Mouse (Mus musculus) kidney, adult 2 months (tissue): ENCODE measurements at regions not wholly inside any gene's neighbourhood (a gene's known extent, or its start where the extent isn't known, plus 50 kb on each side); places are given as distances from the start of the nearest gene placed in this dataset.
"Not testable (repeated sequence)": the region's sequence is repeated elsewhere in the genome, so short reads cannot be mapped to it uniquely, and the experiment has no call there.

Experiments
- DNase-seq: peaks from one replicate; pipeline ENCODE4 v3.0.0; 2021
- H3K27ac ChIP-seq: fragments of 200-500 bp; 2 replicates; pipeline ENCODE4 v1.5.1; 2012; ENCODE audit warnings: low read depth, low read length, control low read depth, inconsistent platforms; ENCODE audit not compliant: insufficient read depth
- H3K27me3 ChIP-seq: fragments of 200-500 bp; replicated peaks from 2 replicates; pipeline ENCODE4 v1.6.1; 2012; ENCODE audit warnings: mild to moderate bottlenecking, moderate library complexity, low read length, inconsistent platforms; ENCODE audit not compliant: control insufficient read depth, insufficient read depth
- H3K36me3 ChIP-seq: fragments of 200-500 bp; 2 replicates; pipeline ENCODE4 v1.6.1; 2012; ENCODE audit warnings: mild to moderate bottlenecking, moderate library complexity, low read length, inconsistent platforms; ENCODE audit not compliant: control insufficient read depth, insufficient read depth
- H3K4me1 ChIP-seq: fragments of 200-500 bp; 2 replicates; pipeline ENCODE4 v1.6.1; 2011; ENCODE audit warnings: low read length; ENCODE audit not compliant: control insufficient read depth, insufficient read depth
- H3K4me3 ChIP-seq: fragments of 200-500 bp; 2 replicates; pipeline ENCODE4 v1.5.1; 2011; ENCODE audit warnings: mild to moderate bottlenecking, low read depth, low read length, control low read depth; ENCODE audit not compliant: insufficient read depth
- CTCF ChIP-seq: fragments of 200-500 bp; conservative IDR thresholded peaks from 2 replicates; pipeline ENCODE4 v1.5.1; 2011; ENCODE audit warnings: low read depth, mild to moderate bottlenecking, control low read depth, low read length, moderate library complexity, mixed read lengths; ENCODE audit not compliant: insufficient read depth, insufficient read length
- POLR2A ChIP-seq: fragments of 200-500 bp; IDR thresholded peaks from one replicate; pipeline ENCODE4 v1.6.1; 2011; ENCODE audit warnings: low read depth, low read length, control low read depth
- WGBS: fragments of 180-500 bp; shearing (Covaris S2); methylation state at CpG from one replicate; pipeline ENCODE4 v1.1.7; 2018; 5-methylcytosine and 5-hydroxymethylcytosine counted together

DNA sequence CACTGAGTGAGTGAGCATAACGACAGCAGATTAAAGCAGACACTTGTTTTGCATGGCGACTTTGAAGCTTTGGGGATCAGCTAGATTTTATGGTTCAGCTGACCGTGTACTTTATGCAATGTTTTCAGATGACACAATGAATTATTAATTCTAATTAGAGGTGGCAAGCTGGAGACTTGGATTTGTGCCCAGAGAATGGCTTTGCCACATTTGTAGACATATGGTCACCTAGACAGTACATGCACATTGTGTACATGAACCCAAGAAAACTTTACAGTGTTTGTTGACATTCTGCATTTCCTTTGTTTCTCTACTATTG lies 57.1 kb upstream of the Tmem229a start:
- H3K27ac ChIP-seq = no peak overlapping the region
- WGBS = 12% methylated on average over 3 of the region's 3 CpGs
- TF ChIP-seq CTCF = no peak
- no peak for TF ChIP-seq POLR2A
- H3K27me3 ChIP-seq = no peaks in the 10 kb centered on the region
- H3K36me3 ChIP-seq = no peaks in the 10 kb centered on the region
- no peak overlapping the region for H3K4me3 ChIP-seq
- no peaks in the 10 kb centered on the region for H3K4me1 ChIP-seq
- peak; percentile 17 for DNase-seq

DNA sequence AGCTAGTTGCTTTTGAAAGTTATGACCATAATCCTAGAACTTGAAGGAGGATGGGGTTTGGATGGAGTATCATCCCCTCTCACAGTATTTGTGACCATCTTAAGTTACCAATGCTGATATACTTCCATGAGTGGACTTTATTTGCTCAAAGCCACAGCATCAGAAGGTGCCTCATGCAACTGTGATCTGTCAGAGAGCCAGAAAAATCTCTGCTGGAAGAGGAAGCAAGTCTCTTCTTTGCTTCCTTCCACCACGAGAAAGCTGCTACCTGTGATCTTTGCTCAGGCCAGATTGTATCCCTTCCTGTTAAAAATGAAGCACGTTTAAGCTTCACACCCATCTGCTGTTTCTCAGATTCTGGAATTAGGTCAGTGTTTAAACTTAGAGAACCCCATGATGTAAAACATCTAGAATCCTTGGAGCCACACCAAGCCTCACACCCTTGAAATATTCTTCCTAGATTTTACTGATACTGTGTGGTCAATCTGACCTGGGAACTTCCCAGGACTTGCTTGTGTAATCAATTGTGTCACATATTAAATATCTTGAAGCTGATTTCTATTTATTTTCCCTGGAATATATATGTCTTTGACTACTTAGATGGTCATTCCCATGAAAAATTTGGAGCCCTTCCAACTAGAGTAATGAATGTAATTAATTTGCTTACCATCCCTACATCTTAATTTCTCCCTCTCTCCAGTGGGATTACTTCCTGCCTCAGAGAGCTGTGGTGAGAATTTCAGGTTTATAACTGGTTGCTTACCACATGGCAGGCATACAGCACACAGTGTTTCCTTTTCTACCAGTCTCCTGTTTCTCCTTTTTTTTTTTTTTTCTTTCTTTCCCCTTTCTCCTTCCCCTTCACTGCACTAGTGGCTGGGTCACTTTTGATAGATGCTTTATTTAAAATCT lies 56.5 kb upstream of the Tmem229a start:
- 15% methylated on average over 2 of the region's 2 CpGs for whole genome bisulfite sequencing
- Histone ChIP-seq H3K4me1 (no peaks in the 10 kb centered on the region), H3K4me3 (no peak overlapping the region), H3K27ac (no peak overlapping the region), H3K27me3 (no peaks in the 10 kb centered on the region), H3K36me3 (no peaks in the 10 kb centered on the region)
- DNase-seq = no peak
- TF ChIP-seq POLR2A (no peak), CTCF (no peak)

DNA sequence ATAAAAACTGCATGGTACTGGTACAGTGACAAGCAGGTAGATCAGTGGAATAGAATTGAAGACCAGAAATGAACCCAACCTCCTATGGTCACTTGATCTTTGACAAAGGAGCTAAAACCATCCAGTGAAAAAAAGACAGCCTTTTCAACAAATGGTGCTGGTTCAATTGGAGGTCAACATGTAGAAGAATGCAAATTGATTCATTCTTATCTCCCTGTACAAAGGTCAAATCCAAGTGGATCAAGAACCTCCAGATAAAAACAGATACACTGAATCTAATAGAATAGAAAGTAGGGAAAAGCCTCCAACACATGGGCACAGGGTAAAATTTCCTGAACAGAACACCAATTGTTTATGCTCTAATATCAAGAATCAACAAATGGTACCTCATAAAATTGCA lies 52.8 kb upstream of the Tmem229a start:
- H3K27me3 ChIP-seq, H3K36me3 ChIP-seq, H3K27ac ChIP-seq, H3K4me1 ChIP-seq, H3K4me3 ChIP-seq, DNase-seq: not testable (repeated sequence)
